Mouse (Mus musculus) forebrain, embryonic 11.5 days (tissue): Measurements from ENCODE around the gene Rpsa. TPM values are rescaled to one million over a fixed set of nuclear protein-coding genes. Genes with fewer than 3 reads are reported as not detected.

Experiments used
- ATAC-seq: fragments of 200-750 bp; cut with Nextera tagmentation; replicated peaks from 2 replicates; pipeline ENCODE4 v1.8.0; 2017; ENCODE audit warnings: moderate TSS enrichment; ENCODE audit not compliant: low FRiP score
- DNase-seq: peaks from one replicate; pipeline ENCODE4 v3.0.0-alpha.2; 2017; ENCODE audit warnings: low spot score
- H3K27ac ChIP-seq: fragments of 300-500 bp; sonication (generic); 2 replicates; pipeline ENCODE4 v1.5.1; 2014; ENCODE audit warnings: low read depth, low read length
- H3K27me3 ChIP-seq: fragments of 300-500 bp; sonication (generic); 2 replicates; pipeline ENCODE4 v1.6.1; 2014; ENCODE audit warnings: mild to moderate bottlenecking, low read length, mixed read lengths; ENCODE audit not compliant: control insufficient read depth, insufficient read depth
- H3K36me3 ChIP-seq: fragments of 300-500 bp; sonication (generic); 2 replicates; pipeline ENCODE4 v1.6.1; 2014; ENCODE audit warnings: mild to moderate bottlenecking, low read length, moderate library complexity, mixed read lengths; ENCODE audit not compliant: control insufficient read depth, insufficient read depth
- H3K4me1 ChIP-seq: fragments of 300-500 bp; sonication (generic); replicated peaks from 2 replicates; pipeline ENCODE4 v1.6.1; 2014; ENCODE audit warnings: low read length, mixed read lengths; ENCODE audit not compliant: control insufficient read depth, insufficient read depth
- H3K4me2 ChIP-seq: fragments of 300-500 bp; sonication (generic); 2 replicates; pipeline ENCODE4 v1.6.1; 2014; ENCODE audit warnings: low read depth, mild to moderate bottlenecking, low read length, moderate library complexity, mixed read lengths; ENCODE audit not compliant: severe bottlenecking
- H3K4me3 ChIP-seq: fragments of 300-500 bp; sonication (generic); 2 replicates; pipeline ENCODE4 v1.5.1; 2014; ENCODE audit warnings: low read depth, low read length
- H3K9ac ChIP-seq: fragments of 300-500 bp; sonication (generic); 2 replicates; pipeline ENCODE4 v1.6.1; 2014; ENCODE audit warnings: low read length
- H3K9me3 ChIP-seq: fragments of 300-500 bp; sonication (generic); 2 replicates; pipeline ENCODE4 v1.6.1; 2016; ENCODE audit warnings: low read length, mixed read lengths; ENCODE audit not compliant: control insufficient read depth
- WGBS: fragments of 180-500 bp; shearing (Covaris S2); extraction: QIAGEN DNeasy Blood & Tissue Kit; methylation state at CpG from one replicate; pipeline ENCODE4 v1.1.7; 2014; 5-methylcytosine and 5-hydroxymethylcytosine counted together
- polyA plus RNA-seq: library from polyadenylated mRNA; unstranded; fragments of >200 nt; fragmentation: Nextera tagmentation; extraction: Ambion mirVana; gene quantifications from 2 replicates; pipeline ENCODE4 v1.2.1, GENCODE M21; 2014

Rpsa gene
- polyA plus RNA-seq, 1 experiment from 2014 or later, result 1,443 TPM

GRCm38 (mm10) chr9:120163862-120164261, 36.4 kb downstream of the Rpsa start:
- Histone ChIP-seq H3K9me3 (no peaks in the 10 kb centered on the region; the same call in 1 of the 2 replicates), H3K4me1 (no peaks in the 10 kb centered on the region), H3K9ac (no peak overlapping the region), H3K4me3 (no peak overlapping the region), H3K36me3 (no peaks in the 10 kb centered on the region), H3K27ac (no peak overlapping the region), H3K27me3 (no peaks in the 10 kb centered on the region), H3K4me2 (no peak overlapping the region)
- ATAC-seq (no peak), DNase-seq (no peak)
- WGBS, result 86% methylated on average over 16 of the region's 16 CpGs

GRCm38 (mm10) chr9:120167826-120168225, 40.3 kb downstream of the Rpsa start:
- Histone ChIP-seq H3K4me1 (no peaks in the 10 kb centered on the region), H3K36me3 (no peaks in the 10 kb centered on the region), H3K9ac (no peak overlapping the region), H3K27ac (no peak overlapping the region), H3K4me3 (no peak overlapping the region), H3K4me2 (no peak overlapping the region), H3K9me3 (no peaks in the 10 kb centered on the region; the same call in 1 of the 2 replicates), H3K27me3 (no peaks in the 10 kb centered on the region)
- DNase-seq (no peak), ATAC-seq (no peak)
- 75% methylated on average over 11 of the region's 11 CpGs for WGBS

- ATAC-seq (no peak; the same call in 1 of the 2 replicates), DNase-seq (peak; percentile 75)
- WGBS, result 47% methylated on average over 5 of the region's 5 CpGs
- H3K9me3 ChIP-seq, result no peaks in the 10 kb centered on the region; the same call in 1 of the 2 replicates
- H3K27me3 ChIP-seq, result no peaks in the 10 kb centered on the region
- H3K9ac ChIP-seq, result no peak overlapping the region
- H3K4me2 ChIP-seq, result no peak overlapping the region
- H3K36me3 ChIP-seq, result no peaks in the 10 kb centered on the region
- no peak overlapping the region for H3K4me3 ChIP-seq
- H3K4me1 ChIP-seq, result no peaks in the 10 kb centered on the region
- H3K27ac ChIP-seq, result no peak overlapping the region
Observed at GRCm38 (mm10) chr9:120171295-120171694, 43.8 kb downstream of the Rpsa start.

- Histone ChIP-seq H3K4me2 (no peak overlapping the region), H3K4me1 (no peaks in the 10 kb centered on the region), H3K27me3 (no peaks in the 10 kb centered on the region), H3K9me3 (no peaks in the 10 kb centered on the region; the same call in 1 of the 2 replicates), H3K4me3 (no peak overlapping the region), H3K36me3 (no peaks in the 10 kb centered on the region), H3K9ac (no peak overlapping the region), H3K27ac (no peak overlapping the region)
- no peak for ATAC-seq
- 86% methylated on average over 18 of the region's 18 CpGs for WGBS
- DNase-seq, result no peak
Observed at GRCm38 (mm10) chr9:120174436-120175137, 47.1 kb downstream of the Rpsa start.

- Histone ChIP-seq H3K9me3 (no peaks in the 10 kb centered on the region), H3K9ac (no peak overlapping the region), H3K36me3 (no peaks in the 10 kb centered on the region), H3K4me2 (no peak overlapping the region), H3K27me3 (no peaks in the 10 kb centered on the region), H3K4me1 (no peaks in the 10 kb centered on the region), H3K27ac (no peak overlapping the region), H3K4me3 (no peak overlapping the region)
- peak; percentile 44 for DNase-seq
- ATAC-seq, result no peak
- 92% methylated on average over 10 of the region's 10 CpGs for WGBS
Observed at GRCm38 (mm10) chr9:120178813-120179212, 51.3 kb downstream of the Rpsa start.

Other genes starting within 250 kb of the Rpsa start
- gene Wdr48, start 232.8 kb upstream of the Rpsa start, polyA plus RNA-seq, result 60.7 and 67.0 TPM in 2 replicates
- gene Gorasp1, start 190.1 kb upstream of the Rpsa start, polyA plus RNA-seq, result 19.3 and 25.7 TPM in 2 replicates
- gene Ttc21a, start 190.1 kb upstream of the Rpsa start, polyA plus RNA-seq, result 0.11 and 0.33 TPM in 2 replicates
- gene Csrnp1, start 143.0 kb upstream of the Rpsa start, polyA plus RNA-seq, result 1.5 and 1.6 TPM in 2 replicates
- not detected in 2 replicates for gene Xirp1, start 104.1 kb upstream of the Rpsa start, polyA plus RNA-seq
- 3.7 and 3.9 TPM in 2 replicates for gene Cx3cr1, start 57.8 kb upstream of the Rpsa start, polyA plus RNA-seq
- not detected in 2 replicates for gene Ccr8, start 35.6 kb upstream of the Rpsa start, polyA plus RNA-seq
- 33.7 and 38.1 TPM in 2 replicates for gene Slc25a38, start 17.3 kb upstream of the Rpsa start, polyA plus RNA-seq
- gene Mobp, start 22.0 kb downstream of the Rpsa start, polyA plus RNA-seq, result 1.9 and 3.2 TPM in 2 replicates
- gene Myrip, start 173.8 kb downstream of the Rpsa start, polyA plus RNA-seq, result 0.28 and 0.86 TPM in 2 replicates